Mouse (Mus musculus): Measurements from ENCODE around the gene Eed.

Eed gene

DNA sequence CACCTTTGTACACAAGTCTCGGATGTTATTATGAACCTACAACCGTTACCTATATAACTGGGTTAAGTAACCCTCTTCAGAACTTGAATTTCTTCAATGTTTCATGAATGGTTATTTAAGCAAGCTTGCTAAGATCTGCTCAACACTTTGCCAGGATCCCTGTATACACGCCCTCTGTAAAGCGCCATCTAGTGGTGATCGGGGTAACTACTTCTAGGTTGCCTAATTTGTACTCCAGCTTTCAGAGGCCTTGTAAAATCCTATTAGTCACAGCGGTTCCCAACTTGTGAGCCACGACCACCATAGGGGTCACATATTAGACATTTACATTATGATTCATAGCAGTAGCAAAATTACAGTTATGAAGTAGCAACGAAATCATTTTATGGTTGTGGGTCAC, 72.8 kb downstream of the Eed start:
- DNase-seq, result peak in 1 of 2 experiments; percentile 65

Measured in spleen, adult 18-20 months (tissue).